Mouse (Mus musculus): ENCODE results near the gene Olfr706. TPM values are rescaled to one million over a fixed set of nuclear protein-coding genes. Genes with fewer than 3 reads are reported as not detected.
"Not testable (repeated sequence)": the region's sequence is repeated elsewhere in the genome, so short reads cannot be mapped to it uniquely, and the experiment has no call there.

Gene Olfr706
- not detected for total RNA-seq (2021)
- long read RNA-seq, experiment 1, result 0 reads
- long read RNA-seq, experiment 2, result 0 reads

GRCm38 (mm10) chr7:106888062-106888461, at the start of gene Olfr706:
Gene Olfr706, minus strand, starts transcription at chr7:106888162.
- no peak for DNase-seq (ENCODE audit: low spot score in 2 of 2)

- DNase-seq (ENCODE audit: low spot score in 2 of 2), result no peak
Observed at GRCm38 (mm10) chr7:106932119-106932518, 44.2 kb upstream of the Olfr706 start, which contains the start of gene Olfr709-ps1. Gene Olfr709-ps1, minus strand, starts transcription at chr7:106932219.

GRCm38 (mm10) chr7:106920961-106921360, 33.0 kb upstream of the Olfr706 start:
- not testable (repeated sequence) for DNase-seq (ENCODE audit: low spot score in 2 of 2)

- no peak for DNase-seq (ENCODE audit: low spot score in 2 of 2)
Observed at GRCm38 (mm10) chr7:106907676-106908075, 19.7 kb upstream of the Olfr706 start, which contains the start of gene Olfr1532-ps1. Gene Olfr1532-ps1, plus strand, starts transcription at chr7:106908001.

- DNase-seq (ENCODE audit: low spot score in 2 of 2), result not testable (repeated sequence)
Observed at GRCm38 (mm10) chr7:106901141-106901540, 13.2 kb upstream of the Olfr706 start, which contains the start of gene Olfr707. Gene Olfr707, minus strand, starts transcription at chr7:106901241.

GRCm38 (mm10) chr7:106876791-106877190, 11.2 kb downstream of the Olfr706 start, which contains the start of gene Olfr705:
Gene Olfr705, minus strand, starts transcription at chr7:106876891.
- DNase-seq (ENCODE audit: low spot score in 2 of 2), result no peak

GRCm38 (mm10) chr7:106862885-106863284, 25.1 kb downstream of the Olfr706 start, which contains the start of gene Olfr704:
Gene Olfr704, plus strand, starts transcription at chr7:106863185.
- DNase-seq (ENCODE audit: low spot score in 2 of 2), result no peak

- DNase-seq (ENCODE audit: low spot score in 2 of 2), result no peak
Observed at GRCm38 (mm10) chr7:106843060-106843459, 44.9 kb downstream of the Olfr706 start, which contains the start of gene Olfr703. Gene Olfr703, plus strand, starts transcription at chr7:106843360.

GRCm38 (mm10) chr7:106833793-106834192, 54.2 kb downstream of the Olfr706 start, which contains the start of gene Olfr702:
Gene Olfr702, minus strand, starts transcription at chr7:106833893.
- no peak for DNase-seq (ENCODE audit: low spot score in 2 of 2)

Other genes with a start within 250 kb of the Olfr706 start
- gene Olfr693, start 207.6 kb downstream of the Olfr706 start, total RNA-seq (2021), result not detected
- not detected for gene Olfr694, start 196.3 kb downstream of the Olfr706 start, total RNA-seq (2021)
- gene Olfr695, start 171.8 kb downstream of the Olfr706 start, total RNA-seq (2021), result not detected
- gene Olfr697, start 145.7 kb downstream of the Olfr706 start, total RNA-seq (2021), result not detected
- gene Olfr698, start 132.8 kb downstream of the Olfr706 start, total RNA-seq (2021), result not detected
- gene Olfr699, start 95.0 kb downstream of the Olfr706 start, total RNA-seq (2021), result not detected
- not detected for gene Olfr700, start 79.3 kb downstream of the Olfr706 start, total RNA-seq (2021)
- not detected for gene Olfr701, start 74.0 kb downstream of the Olfr706 start, total RNA-seq (2021)
- gene Olfr702, start 54.3 kb downstream of the Olfr706 start, total RNA-seq (2021), result not detected
- gene Olfr703, start 44.8 kb downstream of the Olfr706 start, total RNA-seq (2021), result not detected
- not detected for gene Olfr704, start 25.0 kb downstream of the Olfr706 start, total RNA-seq (2021)
- gene Olfr705, start 11.3 kb downstream of the Olfr706 start, total RNA-seq (2021), result not detected
- gene Olfr707, start 13.1 kb upstream of the Olfr706 start, total RNA-seq (2021), result not detected
- gene Olfr1532-ps1, start 19.8 kb upstream of the Olfr706 start, total RNA-seq (2021), result not detected
- under 1 TPM; 0.06 to 0.08 TPM for gene Olfr709-ps1, start 44.1 kb upstream of the Olfr706 start, total RNA-seq (2021)
- not detected for gene Olfr710, start 60.1 kb upstream of the Olfr706 start, total RNA-seq (2021)
- not detected for gene Olfr6, start 75.8 kb upstream of the Olfr706 start, total RNA-seq (2021)
- gene Olfr711, start 87.3 kb upstream of the Olfr706 start, total RNA-seq (2021), result not detected
- gene Olfr2, start 117.9 kb upstream of the Olfr706 start, total RNA-seq (2021), result not detected
- not detected for gene Olfr713, start 143.0 kb upstream of the Olfr706 start, total RNA-seq (2021)
- gene Olfr714, start 182.8 kb upstream of the Olfr706 start, total RNA-seq (2021), result not detected
- not detected for gene Olfr17, start 205.1 kb upstream of the Olfr706 start, total RNA-seq (2021)
- gene Olfr715b, start 222.2 kb upstream of the Olfr706 start, total RNA-seq (2021), result not detected
- gene Olfr715, start 242.9 kb upstream of the Olfr706 start, total RNA-seq (2021), result not detected

Measured in adrenal gland, postnatal 4 days (tissue).